7 mouse cellular contexts compared by ENCODE assay signal in the genomic region with DNA sequence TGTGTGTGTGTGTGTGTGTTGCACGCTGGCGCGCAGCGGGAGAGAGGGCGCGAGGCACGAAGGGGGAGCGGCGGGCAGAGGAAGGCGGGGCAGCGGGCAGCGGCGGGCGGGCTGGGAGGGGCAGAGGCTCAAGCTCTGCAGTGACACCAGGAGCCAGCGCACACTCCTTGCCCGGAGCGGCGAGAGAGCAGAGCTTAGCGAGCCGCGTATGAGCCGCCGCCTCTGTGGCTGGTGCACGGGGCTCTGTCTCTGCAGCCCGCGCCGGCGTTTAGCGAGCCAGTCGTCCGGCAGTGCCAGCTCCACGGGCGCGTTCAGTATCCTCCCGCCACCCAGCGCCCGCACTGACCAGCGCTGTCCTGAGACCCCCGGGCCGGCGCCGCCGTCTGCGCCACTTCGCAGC. TPM values are rescaled to one million over a fixed set of nuclear protein-coding genes. Genes with fewer than 3 reads are reported as not detected.
DNase-seq lines count a peak whose midpoint lies in the region; ATAC-seq and TF ChIP-seq lines count a peak whose summit lies in the region.

A gene (plus strand): TSS at position 140 of the 400 bp plus-strand sequence.

- H3K9ac ChIP-seq in embryonic facial prominence, embryonic 13.5 days = peak within 1 kb of the TSS; percentile 85
- peak within 1 kb of the TSS; percentile 66 for H3K9ac ChIP-seq in heart, embryonic 11.5 days (ENCODE audit: low read depth, low read length)
- peak within 1 kb of the TSS; percentile 61 for H3K9ac ChIP-seq in kidney, embryonic 14.5 days (ENCODE audit: low read depth, low read length)
- 0 out of 2 replicates have a peak within 1 kb of the TSS, but pooled peaks have one; percentile 1 for H3K9ac ChIP-seq in liver, embryonic 11.5 days (ENCODE audit: low read depth, low read length)

- no peaks in the 10 kb centered on the region for H3K9me3 ChIP-seq in embryonic facial prominence, embryonic 13.5 days
- no peaks in the 10 kb centered on the region for H3K9me3 ChIP-seq in heart, embryonic 11.5 days (replicated peaks; ENCODE audit: control insufficient read depth, low read length)
- no peaks in the 10 kb centered on the region for H3K9me3 ChIP-seq in kidney, embryonic 14.5 days (ENCODE audit: control insufficient read depth, low read length)
- H3K9me3 ChIP-seq in liver, embryonic 11.5 days (ENCODE audit: control insufficient read depth, low read length) = no peaks in the 10 kb centered on the region

- H3K4me2 ChIP-seq in embryonic facial prominence, embryonic 13.5 days = peak within 1 kb of the TSS; percentile 92
- peak within 1 kb of the TSS; percentile 96 for H3K4me2 ChIP-seq in heart, embryonic 11.5 days
- H3K4me2 ChIP-seq in kidney, embryonic 14.5 days (replicated peaks; ENCODE audit: low read depth, low read length) = peak within 1 kb of the TSS; percentile 90
- H3K4me2 ChIP-seq in liver, embryonic 11.5 days = peak within 1 kb of the TSS; percentile 88

- peak; percentile 67 for DNase-seq in liver, embryonic 11.5 days (ENCODE audit: low spot score)
- DNase-seq in spleen, postnatal 36 days (ENCODE audit: low spot score in 2 of 2) = peak; percentile 37 to 41

- no peak for TF ChIP-seq POLR2A in bone marrow macrophage, adult 2 months (IDR thresholded peaks at IDR 0.05; ENCODE audit: borderline replicate concordance, low read depth, low read length)

- H3K36me3 ChIP-seq in embryonic facial prominence, embryonic 13.5 days = no peaks in the 10 kb centered on the region
- H3K36me3 ChIP-seq in heart, embryonic 11.5 days (ENCODE audit: control insufficient read depth, insufficient read depth, low read length) = no peaks in the 10 kb centered on the region
- H3K36me3 ChIP-seq in kidney, embryonic 14.5 days (ENCODE audit: control insufficient read depth, insufficient read depth, low read length) = no peaks in the 10 kb centered on the region
- no peaks in the 10 kb centered on the region for H3K36me3 ChIP-seq in liver, embryonic 11.5 days (ENCODE audit: control insufficient read depth, insufficient read depth, low read length)

- peak within 1 kb of the TSS; percentile 65 for H3K4me3 ChIP-seq in bone marrow macrophage, adult 2 months (ENCODE audit: insufficient read depth, low read length)
- H3K4me3 ChIP-seq in embryonic facial prominence, embryonic 13.5 days = peak within 1 kb of the TSS; percentile 65
- H3K4me3 ChIP-seq in heart, embryonic 11.5 days (ENCODE audit: low read depth, low read length) = peak within 1 kb of the TSS; percentile 58
- peak within 1 kb of the TSS; percentile 44 for H3K4me3 ChIP-seq in kidney, embryonic 14.5 days (ENCODE audit: low read length)
- H3K4me3 ChIP-seq in liver, embryonic 11.5 days (ENCODE audit: low read depth, low read length) = peak within 1 kb of the TSS; percentile 58

- TF ChIP-seq CTCF in bone marrow macrophage, adult 2 months (IDR thresholded peaks at IDR 0.05; ENCODE audit: low read depth, low read length) = no peak

- no peaks in the 10 kb centered on the region for H3K4me1 ChIP-seq in bone marrow macrophage, adult 2 months (ENCODE audit: control insufficient read depth, insufficient read depth, low read length)
- H3K4me1 ChIP-seq in embryonic facial prominence, embryonic 13.5 days = peaks cover 23% of the 10 kb centered on the region
- H3K4me1 ChIP-seq in heart, embryonic 11.5 days (ENCODE audit: control insufficient read depth, insufficient read depth, low read length) = 0 out of 2 replicates have a peak, but pooled peaks cover 2% of the 10 kb centered on the region
- peaks cover 5% of the 10 kb centered on the region; the same call in 1 of the 2 replicates for H3K4me1 ChIP-seq in kidney, embryonic 14.5 days (ENCODE audit: control insufficient read depth, insufficient read depth, low read length)
- H3K4me1 ChIP-seq in liver, embryonic 11.5 days (replicated peaks; ENCODE audit: control insufficient read depth, insufficient read depth, low read length) = peaks cover 3% of the 10 kb centered on the region; the same call in 1 of the 2 replicates

- peaks cover 11% of the 10 kb centered on the region for H3K27me3 ChIP-seq in embryonic facial prominence, embryonic 13.5 days
- peaks cover 6% of the 10 kb centered on the region for H3K27me3 ChIP-seq in heart, embryonic 11.5 days (ENCODE audit: control insufficient read depth, insufficient read depth, low read length)
- H3K27me3 ChIP-seq in kidney, embryonic 14.5 days (ENCODE audit: control insufficient read depth, insufficient read depth, low read length) = peaks cover 7% of the 10 kb centered on the region
- H3K27me3 ChIP-seq in liver, embryonic 11.5 days (replicated peaks; ENCODE audit: control insufficient read depth, insufficient read depth, low read length) = peaks cover 36% of the 10 kb centered on the region

- H3K27ac ChIP-seq in bone marrow macrophage, adult 2 months (ENCODE audit: insufficient read depth, low read depth, low read length) = no peak within 1 kb of the TSS
- H3K27ac ChIP-seq in embryonic facial prominence, embryonic 13.5 days = peak within 1 kb of the TSS; percentile 79
- no peak within 1 kb of the TSS for H3K27ac ChIP-seq in heart, embryonic 11.5 days (ENCODE audit: low read depth, low read length)
- no peak within 1 kb of the TSS for H3K27ac ChIP-seq in kidney, embryonic 14.5 days (ENCODE audit: low read depth, low read length)
- no peak within 1 kb of the TSS for H3K27ac ChIP-seq in liver, embryonic 11.5 days (ENCODE audit: low read depth, low read length)

- peak; percentile 83 for ATAC-seq in embryonic facial prominence, embryonic 13.5 days (ENCODE audit: insufficient number of reproducible peaks, insufficient read depth, low FRiP score, low TSS enrichment, low read depth)
- ATAC-seq in heart, embryonic 11.5 days (replicated peaks; ENCODE audit: insufficient number of reproducible peaks, low FRiP score, low TSS enrichment) = peak; percentile 85
- ATAC-seq in kidney, embryonic 14.5 days (ENCODE audit: low FRiP score, low TSS enrichment) = peak; percentile 94
- peak; percentile 87 for ATAC-seq in liver, embryonic 11.5 days (replicated peaks; ENCODE audit: low FRiP score)
- peak; percentile 74 for ATAC-seq in monocyte, adult 5-6 weeks (replicated peaks; ENCODE audit: insufficient number of reproducible peaks, low FRiP score, low TSS enrichment, poor library complexity, severe bottlenecking)

- WGBS in embryonic facial prominence, embryonic 13.5 days = 0% methylated on average over 29 of the region's 45 CpGs
- 0% methylated on average over 27 of the region's 45 CpGs for WGBS in heart, embryonic 11.5 days (ENCODE audit: insufficient replicate concordance)
- WGBS in kidney, embryonic 14.5 days = under 1% methylated on average over 36 of the region's 45 CpGs
- under 1% methylated on average over 32 of the region's 45 CpGs for WGBS in liver, embryonic 11.5 days

RNA-seq across cellular contexts. Expression of the gene that starts here (rescaled TPM):
- 0.11 and 0.12 TPM in 2 replicates for polyA plus RNA-seq in bone marrow macrophage, adult 2 months (2012; ENCODE audit: insufficient read depth, insufficient read length, missing spikeins)
- 9.6 and 14.3 TPM in 2 replicates for polyA plus RNA-seq in embryonic facial prominence, embryonic 13.5 days (2015; fragmentation: Nextera tagmentation; extraction: Ambion mirVana)
- polyA plus RNA-seq in heart, embryonic 11.5 days (2014; fragmentation: Nextera tagmentation; extraction: Ambion mirVana) = 0.87 and 2.6 TPM in 2 replicates
- polyA plus RNA-seq in kidney, embryonic 14.5 days (2014; fragmentation: Nextera tagmentation; extraction: Ambion mirVana) = 6.2 and 11.5 TPM in 2 replicates
- polyA plus RNA-seq in liver, embryonic 11.5 days (2014; fragmentation: Nextera tagmentation; extraction: Ambion mirVana) = 2.5 and 2.9 TPM in 2 replicates
- 4.3 to 14.0 TPM (median 13.8 TPM) in 3 replicates for total RNA-seq in monocyte, adult 5-6 weeks (2017)

Comparison
In these comparisons a context has a peak if more than half of its experiments do, and no peak if none do; other contexts are left out.
1. H3K9ac ChIP-seq: peak in every context shown above with its lines; median percentile 85 in embryonic facial prominence, embryonic 13.5 days; 66 in heart, embryonic 11.5 days; 61 in kidney, embryonic 14.5 days; 1 in liver, embryonic 11.5 days.